Mouse (Mus musculus): ENCODE data around the gene Prdm10.

Gene Prdm10

DNA sequence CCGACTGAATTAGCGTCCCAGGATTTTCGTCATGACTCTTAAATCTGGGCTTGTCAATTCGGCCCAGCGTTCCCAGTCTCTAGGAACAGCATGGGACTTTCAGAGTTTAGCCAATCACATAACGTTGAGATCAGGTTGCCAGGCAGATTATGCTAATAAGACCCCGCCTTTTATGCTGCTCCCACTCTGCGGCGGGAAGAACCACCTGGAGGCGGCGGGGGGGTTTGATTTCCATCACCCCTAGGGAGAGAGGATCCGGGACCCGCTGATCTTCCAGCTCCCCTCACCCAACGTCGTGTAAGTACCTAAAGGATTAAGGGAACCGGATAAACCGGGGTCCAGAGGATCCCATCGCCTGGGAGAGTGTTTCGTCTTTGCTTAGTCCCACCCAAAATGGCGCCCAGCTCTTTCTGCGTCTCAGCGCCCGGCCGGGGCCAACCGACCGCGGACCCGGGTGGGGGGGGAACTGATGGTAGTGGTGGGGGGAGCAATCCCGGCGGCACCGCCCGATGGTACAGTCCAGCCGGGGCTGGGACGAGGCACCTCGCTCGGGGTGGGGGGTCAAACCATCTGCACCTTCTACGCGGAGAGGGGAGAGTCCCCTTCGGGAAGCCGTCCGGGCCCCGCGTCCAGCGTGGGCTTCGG lies at the start of gene Prdm10:
TSS of gene Prdm10 (plus strand) at position 173 of the 645 bp plus-strand sequence.
- peak; percentile 99 for DNase-seq (ENCODE audit: low read depth)

DNA sequence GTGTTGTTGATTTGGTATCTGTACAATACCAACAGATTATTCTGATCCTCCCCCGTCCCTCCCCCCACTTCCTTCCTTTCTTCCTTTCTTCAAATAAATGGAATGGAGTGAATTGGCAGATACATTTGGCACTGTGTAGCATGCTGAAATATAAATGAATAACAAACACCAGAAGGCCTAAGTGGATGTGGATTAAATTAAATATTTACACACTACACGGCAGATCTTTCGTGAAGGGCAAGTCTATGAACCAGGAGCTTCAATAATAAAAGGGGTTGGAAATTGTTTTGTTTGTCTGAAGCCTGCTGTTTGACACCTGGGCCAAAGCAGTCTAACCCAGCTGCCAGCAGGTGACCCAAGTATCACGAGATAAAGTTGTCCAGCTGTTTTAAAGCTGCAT lies 45.3 kb upstream of the Prdm10 start:
- no peak for DNase-seq (ENCODE audit: low read depth)

DNA sequence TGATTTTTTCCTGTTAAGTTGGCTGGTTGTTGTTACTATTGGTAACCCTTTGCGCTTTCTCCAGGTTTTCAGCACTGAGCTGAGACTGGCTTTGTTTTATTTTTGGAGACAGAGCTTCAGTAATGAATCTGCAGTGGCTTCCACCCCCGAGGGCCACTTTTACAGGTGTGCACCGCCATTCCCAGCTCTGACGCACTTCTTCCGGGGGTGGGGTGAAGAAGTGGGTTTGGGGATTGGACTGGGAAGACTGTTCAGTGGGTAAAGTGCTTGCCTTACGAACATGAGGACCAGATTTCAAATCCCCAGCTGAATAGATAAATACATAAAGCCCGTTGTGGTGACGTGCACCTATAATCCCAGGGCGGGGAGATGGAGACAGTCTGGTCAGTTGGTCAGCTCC lies 44.8 kb upstream of the Prdm10 start:
- DNase-seq (ENCODE audit: low read depth): no peak

DNA sequence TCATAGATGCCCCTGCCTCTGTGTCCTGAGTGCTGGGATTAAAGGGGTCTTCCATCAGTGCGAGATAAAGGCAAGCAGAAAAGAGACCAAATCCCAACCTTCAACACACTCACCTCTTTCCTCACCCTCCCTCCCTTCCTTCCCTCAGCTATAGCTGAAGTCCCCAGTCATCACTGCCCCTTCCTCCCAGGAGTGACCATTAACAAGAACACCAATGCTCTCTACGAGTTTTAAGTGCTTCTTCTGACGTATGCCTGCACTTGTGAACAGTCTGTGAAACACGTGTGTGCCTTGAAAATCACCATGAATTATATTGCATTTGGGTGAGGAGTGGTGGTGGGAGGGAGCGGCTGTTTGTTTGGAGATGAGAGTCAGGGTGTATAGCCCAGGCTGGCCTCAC lies 44.3 kb upstream of the Prdm10 start:
- DNase-seq (ENCODE audit: low read depth): no peak

DNA sequence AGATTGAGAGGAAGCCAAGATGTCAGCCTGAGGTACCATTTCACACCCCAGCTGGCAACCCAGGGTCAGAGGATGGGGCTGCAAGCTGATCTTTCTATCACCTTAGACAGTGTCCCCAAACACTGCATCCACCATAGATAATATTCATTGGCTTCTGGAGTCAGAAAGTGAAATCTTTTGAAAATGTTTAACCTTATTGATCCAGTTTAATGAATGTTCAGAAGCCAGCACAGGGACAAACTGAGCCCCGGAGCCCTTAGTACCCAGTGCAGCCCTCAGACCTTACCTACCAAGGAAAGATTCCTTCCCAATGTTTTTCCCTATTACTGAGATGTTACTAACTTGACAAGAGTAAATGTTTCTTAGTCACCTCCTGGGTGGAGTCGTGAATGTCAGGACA lies 41.8 kb upstream of the Prdm10 start:
- DNase-seq (ENCODE audit: low read depth): no peak

DNA sequence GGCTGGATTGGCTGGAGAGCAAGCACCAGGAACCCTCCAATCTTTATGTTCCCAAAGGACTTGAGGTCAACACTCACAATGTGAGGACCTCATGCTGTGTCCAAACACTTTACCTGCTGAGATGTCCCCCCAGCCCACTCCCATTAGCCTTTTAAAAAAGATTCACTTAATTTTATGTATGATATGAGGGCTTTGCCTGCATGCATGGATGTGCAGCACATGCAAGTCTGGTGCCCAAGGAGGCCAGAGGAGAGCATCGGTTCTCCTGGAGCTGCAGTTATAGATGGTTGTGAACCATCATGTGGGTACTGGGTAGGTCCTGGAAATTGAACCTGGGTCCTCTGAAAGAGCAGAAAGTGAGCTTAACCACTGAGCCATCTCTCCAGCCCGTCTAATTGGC lies 40.8 kb upstream of the Prdm10 start:
- no peak for DNase-seq (ENCODE audit: low read depth)

DNA sequence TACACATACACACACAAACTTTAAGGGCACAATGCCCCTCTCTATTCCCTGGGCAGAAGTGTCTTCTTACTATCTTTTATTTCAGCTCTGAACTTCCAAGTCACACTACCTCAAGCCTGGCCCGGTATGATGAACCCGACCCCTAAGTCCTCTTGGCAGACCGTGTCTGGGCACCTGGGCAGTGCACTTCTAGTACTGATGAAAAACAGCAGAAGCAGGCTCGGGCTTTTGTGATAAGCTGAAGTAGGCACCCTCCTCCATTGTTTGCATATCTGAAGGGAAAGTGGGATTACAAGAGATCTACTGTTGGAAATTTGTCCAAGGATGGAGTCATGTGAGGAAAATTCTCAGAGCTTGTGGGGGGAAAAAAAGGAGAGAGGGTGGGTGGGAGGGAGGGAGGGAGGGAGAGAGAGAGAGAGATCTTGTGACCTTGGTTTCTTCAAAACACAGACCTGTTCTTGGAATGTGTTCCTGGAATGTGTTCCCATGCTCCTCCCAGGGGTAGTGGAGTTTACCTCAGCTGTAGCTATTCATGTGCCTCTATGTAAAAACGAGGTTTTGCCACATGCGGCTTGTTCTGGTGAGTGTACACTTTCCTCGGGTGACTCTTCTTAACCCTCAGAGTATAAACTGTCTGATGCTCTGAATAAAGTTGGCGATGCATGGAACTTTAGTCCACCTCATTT lies 39.7 kb upstream of the Prdm10 start:
- DNase-seq (ENCODE audit: low read depth): no peak

DNA sequence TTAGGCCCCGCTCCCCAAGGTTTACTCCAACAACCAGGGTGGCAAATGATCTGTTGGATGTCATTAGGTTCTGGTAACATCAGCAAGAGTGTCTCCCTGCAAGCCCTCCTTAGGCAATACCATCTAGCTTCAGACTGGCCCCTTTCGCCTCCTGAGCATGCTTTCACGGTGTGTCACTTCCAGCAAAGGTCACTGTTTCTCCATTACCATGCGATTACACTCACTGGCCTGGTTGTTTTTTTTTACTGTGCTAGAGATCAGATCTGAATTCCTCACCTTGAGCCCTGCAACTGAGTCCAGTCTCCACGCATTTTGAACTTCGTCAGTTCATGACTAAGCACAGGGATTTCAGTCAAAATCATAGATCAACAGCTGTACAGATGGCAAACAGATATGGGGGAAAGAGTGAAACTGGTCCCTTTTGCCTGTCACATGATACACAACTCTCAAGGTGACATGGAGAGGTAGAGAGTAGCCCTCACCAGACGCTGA lies 39.1 kb upstream of the Prdm10 start:
- DNase-seq (ENCODE audit: low read depth): no peak

DNA sequence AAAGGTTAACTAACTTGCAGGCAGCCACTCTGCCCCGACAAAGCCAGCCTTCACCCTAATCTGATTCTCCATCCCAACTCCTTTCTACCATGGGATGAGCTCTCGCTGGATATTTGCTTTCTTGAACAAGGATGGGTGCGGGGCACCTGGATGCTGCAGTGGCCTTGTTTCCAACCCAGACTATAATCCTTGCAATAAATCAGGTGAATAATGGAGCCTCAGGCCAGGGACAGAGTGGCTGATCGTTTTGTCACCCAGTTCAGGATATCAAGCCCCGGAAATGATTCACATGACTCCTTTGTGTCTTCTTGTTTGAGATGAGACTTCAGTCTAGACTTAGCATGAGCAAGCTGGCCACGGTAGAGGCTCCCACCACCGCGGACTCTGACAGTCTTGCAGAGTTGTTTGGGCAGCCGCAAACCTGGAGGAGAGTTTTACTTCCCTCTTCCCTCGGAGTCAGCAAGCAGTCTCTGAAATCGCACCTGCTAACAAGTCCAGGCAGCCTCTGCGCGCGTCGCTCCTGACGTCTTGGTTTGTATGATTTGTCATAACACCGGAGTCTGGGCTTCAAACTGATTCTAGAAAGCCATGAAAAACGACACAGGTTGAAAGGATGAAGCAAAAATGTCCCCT lies 36.9 kb upstream of the Prdm10 start:
- peak; percentile 32 for DNase-seq (ENCODE audit: low read depth)

DNA sequence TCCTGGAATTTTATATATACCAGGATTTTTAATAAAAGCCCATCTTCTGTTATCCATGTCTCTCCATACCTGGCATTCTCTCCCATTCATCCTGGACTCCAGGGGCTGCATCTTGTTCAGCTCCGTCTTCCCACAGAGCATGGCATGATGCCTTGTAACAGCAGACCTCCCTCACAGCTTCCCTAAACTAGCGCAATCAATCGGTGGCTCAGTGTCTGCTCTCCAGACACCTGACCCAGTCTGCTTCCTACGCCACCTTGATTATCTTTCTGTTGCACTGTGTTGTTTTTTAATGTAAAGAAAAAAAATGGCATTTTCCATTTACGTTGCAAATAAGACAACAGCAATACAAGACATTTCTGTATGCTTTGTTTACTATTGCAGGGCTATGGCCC lies 36.4 kb upstream of the Prdm10 start:
- DNase-seq (ENCODE audit: low read depth): no peak

DNA sequence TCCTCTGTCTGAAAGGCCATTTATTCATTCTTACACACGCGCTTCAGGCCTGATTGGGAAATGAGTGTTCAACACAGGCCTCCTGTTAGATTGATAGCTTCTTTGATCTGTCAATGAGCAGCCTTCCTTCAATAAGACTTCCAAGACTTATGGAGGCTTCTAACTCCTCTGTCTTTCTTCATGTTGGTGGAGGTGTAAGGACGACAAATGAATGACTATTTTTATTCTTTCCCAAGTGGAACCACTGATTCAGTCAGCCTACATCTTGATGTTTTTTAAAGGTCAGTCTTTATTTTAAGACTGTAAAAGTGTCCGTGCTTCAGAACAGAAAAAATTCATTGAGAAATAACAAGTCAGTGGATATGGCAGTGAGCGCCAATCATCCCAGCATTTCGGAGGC lies 35.3 kb upstream of the Prdm10 start:
- no peak for DNase-seq (ENCODE audit: low read depth)

DNA sequence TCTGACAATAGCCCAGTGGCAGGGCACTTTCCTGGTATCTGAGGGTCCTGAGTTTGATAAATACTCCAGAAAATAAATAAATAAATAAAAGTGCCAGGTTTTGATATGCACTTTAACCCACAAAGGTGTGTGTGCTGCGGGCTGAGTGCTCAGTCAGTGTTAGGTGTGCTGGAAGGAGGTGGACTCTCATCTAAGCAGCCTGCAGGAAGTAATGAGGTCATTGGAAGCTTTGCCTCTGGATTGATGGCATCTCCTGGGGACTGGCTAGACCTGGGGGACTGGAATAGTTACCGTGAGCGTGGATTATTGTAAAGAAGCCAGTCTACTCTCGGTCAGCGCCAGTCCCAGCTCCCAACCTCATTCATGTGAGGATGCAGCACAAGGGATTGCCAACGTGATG lies 33.9 kb upstream of the Prdm10 start:
- no peak for DNase-seq (ENCODE audit: low read depth)

DNA sequence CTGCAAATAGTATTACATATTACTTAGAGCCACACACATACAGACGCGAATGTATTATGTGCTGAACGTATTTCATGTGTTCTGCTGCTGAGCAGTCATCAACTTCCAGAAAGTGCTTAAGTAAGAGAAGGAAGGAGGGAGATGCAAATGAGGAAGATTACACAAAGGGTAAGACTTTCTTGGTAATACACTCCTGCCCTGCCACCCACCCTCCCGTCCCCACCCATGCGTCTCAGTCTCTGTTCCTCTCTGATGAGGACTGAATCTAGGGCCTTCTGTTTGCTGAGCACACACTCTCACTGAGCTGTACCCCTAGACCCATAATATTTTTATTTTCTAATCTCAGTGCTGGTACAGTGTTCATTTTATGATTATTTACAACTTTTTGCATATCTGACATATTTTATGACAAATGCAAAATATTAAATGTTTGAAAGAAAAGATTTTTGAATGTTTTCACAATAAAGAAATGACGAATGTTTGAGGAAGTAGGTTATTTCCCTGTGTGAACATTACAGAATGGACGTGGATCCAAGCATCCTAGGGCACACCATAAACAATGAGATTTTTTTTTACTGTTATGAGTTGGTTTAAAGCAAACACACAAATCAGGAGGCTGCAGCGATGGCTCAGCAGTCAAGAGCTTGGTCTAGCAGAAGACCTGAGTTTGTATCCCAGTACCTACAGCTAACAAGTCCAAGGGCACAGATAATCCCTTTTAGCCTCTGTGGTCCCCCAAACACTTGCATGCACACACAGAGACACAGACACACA lies 32.7 kb upstream of the Prdm10 start:
- no peak for DNase-seq (ENCODE audit: low read depth)

DNA sequence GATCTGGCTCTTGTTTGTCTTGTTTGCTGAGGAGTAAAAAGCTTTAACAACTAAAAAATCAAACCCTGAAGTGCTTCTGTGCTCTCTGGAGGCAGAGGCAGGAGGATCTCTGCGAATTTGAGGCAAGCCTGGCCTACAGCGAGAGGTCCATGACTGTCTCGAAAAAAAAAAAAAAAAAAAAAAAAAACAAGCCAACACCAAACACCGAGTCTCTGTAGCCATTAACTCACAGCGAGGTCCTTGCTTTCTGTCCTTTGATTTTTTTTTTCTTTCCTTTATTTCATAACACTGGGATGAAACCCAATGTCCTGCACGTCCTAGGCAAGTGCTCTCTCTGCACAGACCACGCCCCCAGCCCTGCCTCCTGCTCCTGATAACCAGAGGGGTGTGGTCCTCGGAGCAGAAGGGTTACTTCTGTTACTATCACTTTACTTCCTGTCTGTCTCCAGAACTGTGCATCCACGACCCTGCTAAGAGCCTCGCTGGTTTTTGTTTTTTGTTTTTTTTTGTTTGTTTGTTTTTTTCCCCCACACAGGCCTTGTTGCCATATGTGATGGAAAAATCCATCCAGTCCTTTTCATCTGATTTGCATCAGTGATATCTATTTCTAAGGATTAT lies 28.0 kb upstream of the Prdm10 start:
- peak; percentile 60 for DNase-seq (ENCODE audit: low read depth)

DNA sequence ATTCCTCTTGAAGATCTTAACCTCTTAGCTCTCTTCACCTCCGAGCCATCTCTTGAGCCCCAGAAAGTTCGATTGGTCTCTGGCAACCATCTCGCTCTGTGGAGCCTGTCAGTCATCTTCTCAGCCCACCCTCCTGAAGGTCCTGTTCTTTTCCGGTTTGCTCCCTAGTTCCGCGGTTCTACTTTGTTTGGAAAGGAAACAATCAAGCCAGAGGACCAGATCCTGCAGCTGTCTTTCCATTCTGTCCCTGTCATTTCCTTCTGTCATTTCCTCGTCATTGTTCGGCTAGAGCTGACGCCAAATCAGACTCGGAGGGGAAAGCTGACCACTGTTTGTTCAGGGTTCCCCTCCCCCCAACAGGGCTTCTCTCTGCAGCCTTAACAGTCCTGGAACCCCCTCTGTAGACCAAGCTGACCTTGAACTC lies 27.0 kb upstream of the Prdm10 start:
- DNase-seq (ENCODE audit: low read depth): peak; percentile 63

DNA sequence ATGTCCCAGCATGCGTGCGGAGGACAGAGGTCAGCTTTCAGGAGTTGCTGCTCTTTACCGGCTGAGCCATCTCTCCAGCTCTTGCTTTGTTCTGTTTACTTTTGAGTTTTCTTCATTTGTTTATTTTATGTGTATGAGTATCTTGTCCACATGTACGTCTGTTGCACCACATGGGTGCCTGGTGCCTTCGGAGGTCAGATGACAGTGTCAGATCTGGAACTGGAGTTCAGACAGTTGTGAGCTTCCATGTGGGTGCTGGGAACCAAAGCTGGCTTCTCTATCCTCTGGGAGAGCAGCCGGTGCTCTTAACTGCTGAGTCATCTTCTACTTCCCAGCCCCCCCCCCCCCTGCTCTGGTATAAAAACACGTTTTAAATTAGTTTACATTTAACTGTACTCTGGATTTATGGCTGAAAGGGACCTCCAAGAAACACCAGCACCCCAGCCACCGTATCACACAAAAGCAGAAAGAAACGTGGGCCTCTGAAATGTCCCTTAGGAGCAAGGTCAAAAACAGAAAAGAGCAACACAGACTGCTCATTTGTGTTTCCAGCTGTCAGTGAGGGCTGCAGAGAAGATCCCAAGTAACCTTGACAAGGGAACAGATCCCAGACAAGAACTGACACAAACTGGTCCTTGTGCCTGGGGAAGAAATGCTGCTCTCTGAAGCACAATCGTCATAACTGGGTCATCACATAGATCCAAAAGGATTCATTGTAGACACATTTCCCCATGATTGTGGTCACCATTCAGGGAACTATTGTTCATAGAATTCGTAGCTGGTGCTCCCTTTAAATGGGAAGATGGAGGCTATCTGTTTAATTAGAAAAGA lies 26.3 kb upstream of the Prdm10 start:
- DNase-seq (ENCODE audit: low read depth): peak; percentile 23

DNA sequence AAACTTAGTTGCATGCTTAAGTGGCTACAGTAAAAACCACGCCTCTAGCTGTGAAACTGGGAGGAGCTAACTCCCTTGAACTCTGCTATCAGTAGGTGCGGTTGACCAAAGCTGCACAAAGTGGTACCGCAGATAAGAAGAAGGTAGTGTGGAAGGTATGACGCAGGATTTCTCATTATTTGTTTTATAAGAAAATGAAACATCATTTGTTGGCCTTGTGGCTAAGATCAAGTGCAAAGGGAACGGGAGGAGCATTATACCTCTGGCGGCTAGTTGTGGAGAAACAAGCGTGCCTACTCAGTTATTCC lies 25.7 kb upstream of the Prdm10 start:
- DNase-seq (ENCODE audit: low read depth): peak; percentile 92

DNA sequence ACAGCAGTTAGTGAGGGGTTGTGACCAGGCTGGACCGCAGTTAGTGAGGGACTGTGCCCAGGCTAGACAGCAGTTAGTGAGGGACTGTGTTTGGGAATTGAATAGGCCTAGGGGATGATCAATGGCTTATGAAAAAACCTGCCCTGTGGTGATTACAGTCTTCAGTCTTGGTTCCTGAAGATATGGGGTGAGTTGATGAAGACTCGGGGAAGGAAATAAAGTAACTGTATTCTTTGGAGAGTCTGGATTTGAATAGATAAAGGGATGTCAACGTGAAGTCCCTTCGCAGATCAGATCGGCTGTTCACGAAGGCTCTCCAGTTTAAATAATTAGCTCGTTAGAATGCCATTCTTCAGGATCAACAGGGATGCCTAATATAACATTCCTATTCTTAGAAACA lies 24.4 kb upstream of the Prdm10 start:
- DNase-seq (ENCODE audit: low read depth): no peak

DNA sequence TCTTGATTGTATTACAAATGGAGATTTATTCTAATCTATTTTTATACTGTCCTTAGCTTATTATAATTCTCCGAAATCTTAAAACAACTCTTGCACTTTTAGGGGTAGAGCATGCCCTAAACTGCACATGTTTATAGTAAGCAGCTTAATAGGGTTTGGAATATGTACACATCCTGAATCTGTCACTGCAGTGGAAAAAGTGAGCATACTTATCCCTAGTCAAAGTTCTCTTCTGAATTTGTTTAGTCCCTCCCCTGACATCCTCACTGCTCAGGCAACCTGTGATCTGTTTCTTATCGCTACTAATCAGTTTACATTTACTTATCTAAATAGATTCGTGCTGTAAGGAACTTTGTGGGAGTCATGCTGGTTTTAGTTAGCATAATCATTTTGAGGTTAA lies 22.1 kb upstream of the Prdm10 start:
- DNase-seq (ENCODE audit: low read depth): no peak

DNA sequence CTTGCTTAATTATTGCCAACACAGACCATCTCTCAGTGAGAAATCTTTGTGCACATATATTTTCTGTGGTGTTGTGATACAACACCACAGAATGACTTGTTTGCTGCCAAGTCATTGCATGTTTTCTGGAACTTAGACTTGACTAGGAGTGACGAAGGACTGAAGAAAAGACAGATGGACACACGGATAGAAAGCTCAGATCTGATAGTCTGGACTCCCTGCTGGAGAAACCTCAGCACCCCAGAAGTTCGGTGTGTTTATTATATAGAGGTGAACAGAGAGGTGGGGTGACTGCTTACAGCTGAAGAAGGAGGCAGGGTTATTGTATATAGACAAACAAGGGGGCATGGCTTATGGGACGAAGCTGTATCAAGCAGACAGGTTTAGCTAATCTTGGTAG lies 20.1 kb upstream of the Prdm10 start:
- no peak for DNase-seq (ENCODE audit: low read depth)

Data from induced T-regulatory cell, adult 2 months (primary cell).